ENCODE assay signal across 18 mouse cellular contexts in genomic region chr15:100587166-100587565, GRCm38 (mm10). TPM values are rescaled to one million over a fixed set of nuclear protein-coding genes. Genes with fewer than 3 reads are reported as not detected.
DNase-seq lines count a peak whose midpoint lies in the region; ATAC-seq lines count a peak whose summit lies in the region.
"Had no signal": no experiment of that assay in that cellular context is flagged by ENCODE, and none has a peak within 500 bp of the region (broad histone marks: within the 10 kb centered on the region; RNA-seq: fewer than 3 reads in every experiment).

No protein-coding gene starts in this region.

- WGBS in midbrain, embryonic 15.5 days, result 86% methylated on average over 4 of the region's 4 CpGs

- ATAC-seq in midbrain, embryonic 15.5 days (replicated peaks), result no peak
- ATAC-seq: forebrain, embryonic 15.5 days had no signal

- peaks cover 8% of the 10 kb centered on the region; the same call in 1 of the 2 replicates for H3K4me1 ChIP-seq in brown adipose tissue, adult 24 weeks (ENCODE audit: control insufficient read depth, insufficient read depth, insufficient read length, low read length)
- H3K4me1 ChIP-seq in midbrain, embryonic 15.5 days, result no peaks in the 10 kb centered on the region
- H3K4me1 ChIP-seq: embryonic facial prominence, embryonic 12.5 days; forebrain, embryonic 15.5 days; heart, embryonic 10.5 days; heart, embryonic 15.5 days; hindbrain, embryonic 13.5 days had no signal

- no peak overlapping the region for H3K9ac ChIP-seq in midbrain, embryonic 15.5 days
- H3K9ac ChIP-seq: embryonic facial prominence, embryonic 12.5 days; forebrain, embryonic 15.5 days; heart, embryonic 15.5 days; hindbrain, embryonic 13.5 days had no signal

- peak overlapping the region; percentile 70; the same call in 1 of the 2 replicates for H3K27ac ChIP-seq in brown adipose tissue, adult 24 weeks (replicated peaks; ENCODE audit: low read depth, low read length)
- H3K27ac ChIP-seq in midbrain, embryonic 15.5 days, result no peak overlapping the region
- H3K27ac ChIP-seq: embryonic facial prominence, embryonic 12.5 days; forebrain, embryonic 15.5 days; heart, embryonic 10.5 days; heart, embryonic 15.5 days; hindbrain, embryonic 13.5 days had no signal

- no peaks in the 10 kb centered on the region for H3K27me3 ChIP-seq in midbrain, embryonic 15.5 days (replicated peaks)
- H3K27me3 ChIP-seq: embryonic facial prominence, embryonic 12.5 days; forebrain, embryonic 15.5 days; heart, embryonic 15.5 days; hindbrain, embryonic 13.5 days had no signal

- peak; percentile 84 to 90 for DNase-seq in kidney, adult 8-10 months
- peak; percentile 67 for DNase-seq in kidney, postnatal 10 days
- DNase-seq in yolk sac, embryonic 10.5 days (ENCODE audit: low spot score), result peak; percentile 25
- DNase-seq in c-Kit-positive CD71-positive TER-119-positive erythroid progenitor cells, embryonic 14.5 days (ENCODE audit: low spot score), result no peak
- DNase-seq: adrenal gland, adult 2 months; adrenal gland, postnatal 25 days; cerebellum, adult 11 months; cerebellum, adult 9-10 months; cerebellum, postnatal 25 days; heart, adult 18-20 months; heart, postnatal 14 days had no signal

- H3K4me2 ChIP-seq in midbrain, embryonic 15.5 days, result no peak overlapping the region
- H3K4me2 ChIP-seq: embryonic facial prominence, embryonic 12.5 days; forebrain, embryonic 15.5 days; heart, embryonic 15.5 days; hindbrain, embryonic 13.5 days had no signal

- H3K9me3 ChIP-seq in midbrain, embryonic 15.5 days, result no peaks in the 10 kb centered on the region
- H3K9me3 ChIP-seq: embryonic facial prominence, embryonic 12.5 days; forebrain, embryonic 15.5 days; heart, embryonic 10.5 days; heart, embryonic 15.5 days; hindbrain, embryonic 13.5 days had no signal

- H3K4me3 ChIP-seq in brown adipose tissue, adult 24 weeks (ENCODE audit: insufficient read depth, low read depth, low read length), result no peak overlapping the region
- no peak overlapping the region for H3K4me3 ChIP-seq in midbrain, embryonic 15.5 days
- H3K4me3 ChIP-seq: embryonic facial prominence, embryonic 12.5 days; forebrain, embryonic 15.5 days; heart, embryonic 10.5 days; heart, embryonic 15.5 days; hindbrain, embryonic 13.5 days had no signal

- peaks cover 27% of the 10 kb centered on the region for H3K36me3 ChIP-seq in midbrain, embryonic 15.5 days (replicated peaks)

RNA-seq across cellular contexts. Expression of gene Pou6f1, which starts 12.6 kb away (rescaled TPM):
- 9.6 and 16.4 TPM in 2 replicates for polyA plus RNA-seq in brown adipose tissue, adult 24 weeks (2012; ENCODE audit: insufficient read depth, insufficient read length, missing spikeins)
- 43.0 and 43.4 TPM in 2 replicates for polyA plus RNA-seq in midbrain, embryonic 15.5 days (2015; fragmentation: Nextera tagmentation; extraction: Ambion mirVana)

RNA-seq across cellular contexts. Expression of gene Dazap2, which starts 28.0 kb away (rescaled TPM):
- 128 and 130 TPM in 2 replicates for polyA plus RNA-seq in brown adipose tissue, adult 24 weeks (2012; ENCODE audit: insufficient read depth, insufficient read length, missing spikeins)
- 127 and 130 TPM in 2 replicates for polyA plus RNA-seq in midbrain, embryonic 15.5 days (2015; fragmentation: Nextera tagmentation; extraction: Ambion mirVana)

RNA-seq across cellular contexts. Expression of gene Tfcp2, which starts 35.4 kb away (rescaled TPM):
- 7.2 and 11.7 TPM in 2 replicates for polyA plus RNA-seq in brown adipose tissue, adult 24 weeks (2012; ENCODE audit: insufficient read depth, insufficient read length, missing spikeins)
- 40.2 and 42.8 TPM in 2 replicates for polyA plus RNA-seq in midbrain, embryonic 15.5 days (2015; fragmentation: Nextera tagmentation; extraction: Ambion mirVana)

RNA-seq across cellular contexts. Expression of gene Smagp, which starts 49.6 kb away (rescaled TPM):
- 25.6 and 29.4 TPM in 2 replicates for polyA plus RNA-seq in brown adipose tissue, adult 24 weeks (2012; ENCODE audit: insufficient read depth, insufficient read length, missing spikeins)
- polyA plus RNA-seq in midbrain, embryonic 15.5 days (2015; fragmentation: Nextera tagmentation; extraction: Ambion mirVana), result 4.0 and 4.9 TPM in 2 replicates
